Mouse (Mus musculus): ENCODE measurements around the gene Rarb. TPM values are rescaled to one million over a fixed set of nuclear protein-coding genes. Genes with fewer than 3 reads are reported as not detected.

Gene Rarb
- total RNA-seq, 2 experiments from 2014 or later: 6.1 to 6.8 TPM

DNA sequence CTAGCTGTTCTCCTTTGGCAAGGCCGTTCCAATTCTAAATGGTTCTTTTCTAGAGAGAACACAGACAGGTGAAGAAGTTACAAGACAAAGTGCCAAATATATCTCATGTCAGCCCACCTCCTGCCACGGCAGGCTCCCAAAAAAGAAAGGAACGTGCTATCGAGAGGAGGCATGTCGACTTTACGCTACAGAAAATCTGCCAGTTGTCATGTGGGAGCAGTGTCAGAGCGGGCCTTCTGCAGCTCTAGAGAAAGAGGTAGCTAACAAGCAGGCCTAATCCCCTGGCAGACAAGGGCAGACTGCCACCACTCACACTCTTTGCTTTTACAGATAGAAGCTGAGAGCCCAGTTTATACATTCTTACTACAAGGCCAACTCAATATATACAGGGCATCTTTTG, 219.7 kb downstream of the Rarb start:
- DNase-seq: no peak
- intact Hi-C loops (cut with DNase I): no loop called here

DNA sequence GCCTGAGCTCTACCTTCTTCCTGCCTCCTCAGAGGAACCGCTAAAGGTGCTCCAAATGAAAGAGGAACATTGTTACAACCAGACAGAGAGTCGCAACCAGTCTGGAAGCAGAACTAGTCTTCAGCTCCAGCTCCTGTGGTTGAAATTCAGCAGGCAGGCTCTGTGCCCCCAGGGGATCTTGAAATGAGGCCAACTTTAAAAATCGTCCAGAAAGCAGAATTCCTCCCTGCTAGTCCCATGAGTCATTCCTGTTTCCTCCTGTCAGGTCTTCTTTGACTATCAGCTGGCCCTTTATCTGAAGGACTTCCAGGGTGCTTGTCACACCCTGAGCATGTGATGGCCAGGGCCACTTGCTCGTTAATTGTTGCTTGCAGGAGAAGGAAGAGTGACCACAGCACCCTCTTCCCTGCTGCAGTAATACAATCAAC, 220.9 kb downstream of the Rarb start:
- intact Hi-C loops (cut with DNase I): no loop called here
- DNase-seq: no peak

DNA sequence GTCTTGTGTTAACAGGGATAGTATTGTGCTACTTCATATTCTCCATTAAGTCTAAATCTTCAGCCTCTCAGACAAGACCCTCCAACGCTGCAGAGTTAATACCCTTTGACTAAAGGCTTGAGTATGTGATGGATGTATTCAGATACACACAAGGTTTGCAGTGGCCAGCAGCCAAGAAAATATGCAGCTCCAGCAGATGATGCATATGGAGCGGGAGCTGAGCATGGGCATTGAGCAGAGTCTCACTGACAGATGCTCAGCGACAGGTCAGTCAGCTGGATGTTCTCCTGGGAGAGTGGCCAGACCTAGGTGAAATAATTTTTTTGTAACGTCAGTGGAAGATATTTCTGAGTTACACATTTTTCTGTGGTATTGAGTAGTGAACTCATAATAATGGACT, 229.8 kb downstream of the Rarb start:
- intact Hi-C loops (cut with DNase I): no loop called here
- DNase-seq: no peak

DNA sequence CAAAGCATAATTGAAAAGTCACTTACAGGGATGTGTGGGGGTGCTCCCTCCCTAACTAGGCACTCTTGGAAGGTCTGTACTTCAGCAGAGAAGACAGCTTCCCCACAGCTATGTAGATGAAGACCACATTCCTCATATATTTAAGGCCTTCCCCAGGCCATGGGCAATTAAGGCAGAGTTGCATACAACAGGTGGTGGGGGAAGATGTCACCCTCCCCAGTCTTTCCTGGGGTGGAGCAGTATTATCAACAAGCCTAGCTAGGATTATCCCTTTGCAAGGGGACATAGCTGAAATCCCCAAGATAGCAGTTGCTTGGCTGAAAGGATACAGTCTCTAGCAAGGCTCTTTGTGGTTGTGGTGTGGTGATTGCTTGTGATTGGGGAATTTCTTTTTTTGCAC, 240.9 kb downstream of the Rarb start:
- intact Hi-C loops (cut with DNase I): loop anchor here (5.0 kb wide), 1 partner anchor 141 kb away; no protein-coding TSS in a partner anchor
- no peak for DNase-seq

DNA sequence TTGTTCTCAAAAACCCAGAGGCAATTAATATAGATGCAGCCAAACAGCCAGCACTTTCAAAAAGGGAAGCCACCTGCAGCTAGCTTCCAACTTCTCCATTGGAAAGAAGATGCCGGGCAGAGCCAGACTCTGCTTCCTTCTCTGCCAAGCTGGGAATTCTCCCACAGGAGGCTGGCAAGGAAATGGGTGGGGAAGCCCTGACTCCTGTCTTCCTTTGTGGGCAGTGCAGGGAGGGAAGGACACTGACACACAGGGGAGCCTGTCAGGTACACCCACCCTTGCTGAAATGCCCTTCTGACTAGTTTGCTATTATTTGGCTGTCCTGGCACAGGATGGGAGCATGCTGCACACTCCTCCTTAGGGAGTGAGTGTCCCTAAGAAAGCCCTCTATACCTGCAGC, 241.9 kb downstream of the Rarb start:
- DNase-seq: no peak
- intact Hi-C loops (cut with DNase I): loop anchor here (5.0 kb wide), 1 partner anchor 140 kb away; no protein-coding TSS in a partner anchor

DNA sequence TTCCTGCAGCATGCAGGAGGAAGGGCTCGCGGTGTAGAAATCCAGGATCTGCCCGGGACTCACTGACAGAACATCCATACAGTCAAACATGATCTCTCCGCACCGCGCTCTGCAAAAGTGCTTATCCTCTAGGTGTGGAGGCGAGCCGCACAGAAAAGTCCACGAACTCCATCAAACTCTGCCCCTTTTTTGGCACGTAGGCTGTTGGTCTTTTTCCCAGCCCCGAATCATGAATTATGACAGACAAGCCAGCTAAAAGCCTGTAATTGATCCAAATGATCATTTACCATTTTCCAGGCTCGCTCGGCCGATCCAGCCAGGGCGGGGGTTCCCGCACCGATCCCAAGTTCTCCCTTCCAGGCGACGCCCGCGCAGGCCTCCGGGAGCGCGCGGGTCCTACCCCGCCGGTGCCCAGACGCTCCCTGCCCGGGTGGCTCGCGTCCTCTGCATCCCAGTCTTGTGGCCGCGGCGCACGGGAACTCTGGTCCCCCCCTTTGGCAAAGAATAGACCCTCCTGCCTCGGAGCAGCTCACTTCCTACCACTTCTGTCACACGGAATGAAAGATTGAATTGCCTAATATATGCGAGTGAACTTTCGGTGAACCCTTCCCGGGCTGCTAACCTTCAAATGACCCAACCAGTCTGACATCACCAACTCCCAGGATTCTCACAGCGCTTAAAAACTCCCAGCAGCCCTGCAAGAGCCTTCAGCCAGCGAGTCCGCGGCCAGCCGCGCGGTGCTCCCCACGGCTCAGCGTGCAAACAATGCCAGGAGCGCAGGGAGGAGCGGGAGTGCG, 243.8 kb downstream of the Rarb start:
- peak; percentile 74 to 75 for DNase-seq
- intact Hi-C loops (cut with DNase I): loop anchor here (5.0 kb wide), 1 partner anchor 138 kb away; no protein-coding TSS in a partner anchor

DNA sequence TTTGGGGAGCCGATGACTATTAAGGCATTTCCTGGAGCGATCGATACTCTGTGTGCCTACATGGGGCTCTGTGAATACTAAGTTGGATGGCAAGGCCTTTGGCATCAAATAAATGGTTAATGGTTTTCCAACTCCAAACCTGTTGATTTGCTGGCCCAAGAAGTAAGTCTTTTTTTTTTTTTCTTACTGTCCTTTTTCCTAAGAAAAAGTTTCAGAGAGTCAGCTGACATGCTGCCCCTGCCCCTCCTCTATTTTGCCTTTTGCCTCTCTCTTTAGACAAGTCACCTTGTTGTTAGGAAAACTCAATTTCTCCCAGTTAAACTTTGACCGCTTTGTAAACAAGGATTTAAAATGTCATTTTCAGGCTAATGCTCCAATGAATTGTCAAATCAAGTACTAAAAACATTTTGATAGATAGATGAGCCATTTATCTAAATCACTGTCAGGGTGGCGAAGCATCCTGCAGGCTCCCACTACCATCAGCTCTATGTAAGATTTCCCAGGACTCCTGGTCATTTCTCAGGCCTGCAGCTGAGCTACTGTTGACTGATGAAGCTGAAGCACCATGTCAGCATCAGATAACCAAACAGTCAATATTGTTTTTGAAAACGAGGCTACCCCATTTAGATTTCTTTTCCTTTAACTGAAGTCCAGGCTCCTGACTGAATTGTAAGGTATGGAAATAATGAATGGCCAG, 245.3 kb downstream of the Rarb start:
- intact Hi-C loops (cut with DNase I): no loop called here
- no peak for DNase-seq

DNA sequence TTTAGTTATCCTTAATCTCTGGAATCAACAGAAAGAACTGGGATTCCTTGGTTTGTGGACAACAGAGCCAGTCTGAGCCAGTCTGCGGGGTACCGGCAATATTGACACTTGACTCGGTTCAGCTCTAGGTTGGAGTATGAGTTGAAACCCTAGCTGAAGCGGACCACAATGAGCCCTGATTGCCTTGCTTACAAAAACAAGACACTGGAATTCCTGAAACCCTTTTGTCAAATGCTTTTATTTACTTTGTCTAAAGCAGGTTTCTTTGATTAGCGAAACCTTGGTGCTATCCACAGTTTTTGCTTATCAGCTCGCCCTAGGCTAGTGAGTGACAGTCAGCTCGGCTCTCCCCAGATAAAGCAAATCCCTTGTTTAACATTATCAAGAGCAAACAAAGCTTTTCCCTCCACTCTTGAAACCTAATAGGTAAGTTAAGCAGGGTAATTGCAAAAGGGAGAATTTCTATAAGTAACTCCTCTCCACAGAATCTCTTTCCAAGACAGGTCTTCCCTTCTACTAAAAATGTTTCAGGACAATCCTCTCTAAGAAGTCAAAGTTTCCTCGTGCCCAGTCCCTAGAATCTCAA, 246.1 kb downstream of the Rarb start:
- no peak for DNase-seq
- intact Hi-C loops (cut with DNase I): no loop called here

DNA sequence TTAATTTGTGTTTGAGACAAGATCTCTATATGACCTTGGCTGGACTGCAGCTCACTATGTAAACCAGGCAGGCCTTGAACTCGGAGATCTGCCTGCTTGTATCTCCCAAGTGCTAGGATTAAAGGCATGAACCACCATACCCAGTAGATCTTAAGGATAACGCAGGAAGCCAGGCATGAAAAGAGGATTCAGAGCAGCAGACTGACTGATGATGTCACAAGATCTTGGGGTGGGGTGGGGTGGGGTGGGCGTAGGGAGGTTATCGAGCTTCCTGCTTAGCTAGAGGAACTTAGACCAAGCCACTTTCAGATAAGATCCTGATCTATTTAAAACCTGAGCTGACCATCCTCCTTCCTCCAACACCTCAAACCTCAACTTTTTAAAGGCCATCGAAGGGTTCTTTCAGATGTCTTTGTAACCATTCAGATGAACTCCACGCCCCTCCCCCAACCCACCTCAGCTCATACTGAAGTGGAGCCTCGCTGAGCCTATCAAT, 249.4 kb downstream of the Rarb start:
- no peak for DNase-seq
- intact Hi-C loops (cut with DNase I): no loop called here

DNA sequence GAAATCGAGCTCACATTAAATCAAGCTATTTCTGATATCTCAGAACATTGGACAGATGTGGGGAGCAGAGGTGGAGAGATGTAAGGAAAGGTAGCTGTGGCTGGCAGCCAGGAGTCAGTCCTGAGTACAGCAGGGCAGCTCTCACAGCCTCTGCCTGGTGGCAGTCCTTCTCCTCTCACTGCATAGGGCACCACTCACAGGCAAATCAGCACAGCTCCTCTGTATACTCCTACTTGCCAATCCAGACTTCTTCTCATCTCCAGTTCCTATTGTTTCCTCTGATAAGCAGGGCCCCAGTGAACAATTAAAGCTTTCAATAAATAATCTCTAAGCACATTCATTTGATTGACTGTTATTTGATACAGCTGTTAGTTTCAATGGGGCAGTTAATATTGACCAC, 252.0 kb downstream of the Rarb start:
- intact Hi-C loops (cut with DNase I): no loop called here
- no peak for DNase-seq

DNA sequence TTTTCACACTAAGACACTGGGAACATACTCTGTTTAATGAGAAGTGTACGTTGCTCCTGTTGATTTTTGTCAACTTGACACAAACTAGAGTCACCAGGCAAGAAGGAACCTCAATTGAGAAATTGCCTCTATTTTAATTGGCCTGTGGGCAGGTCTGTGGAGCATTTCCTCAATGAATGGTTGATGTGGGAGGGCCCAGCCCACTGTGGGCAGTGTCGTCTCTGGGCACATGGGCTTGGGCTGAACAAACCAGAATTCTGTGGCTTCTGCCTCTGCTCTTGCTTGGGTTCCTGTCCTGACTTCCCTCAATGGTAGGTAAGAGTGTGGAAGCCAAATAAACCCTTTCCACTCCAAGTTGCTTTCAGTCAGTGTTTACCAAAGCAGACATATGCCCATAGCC, 255.0 kb downstream of the Rarb start:
- no peak for DNase-seq
- intact Hi-C loops (cut with DNase I): no loop called here

DNA sequence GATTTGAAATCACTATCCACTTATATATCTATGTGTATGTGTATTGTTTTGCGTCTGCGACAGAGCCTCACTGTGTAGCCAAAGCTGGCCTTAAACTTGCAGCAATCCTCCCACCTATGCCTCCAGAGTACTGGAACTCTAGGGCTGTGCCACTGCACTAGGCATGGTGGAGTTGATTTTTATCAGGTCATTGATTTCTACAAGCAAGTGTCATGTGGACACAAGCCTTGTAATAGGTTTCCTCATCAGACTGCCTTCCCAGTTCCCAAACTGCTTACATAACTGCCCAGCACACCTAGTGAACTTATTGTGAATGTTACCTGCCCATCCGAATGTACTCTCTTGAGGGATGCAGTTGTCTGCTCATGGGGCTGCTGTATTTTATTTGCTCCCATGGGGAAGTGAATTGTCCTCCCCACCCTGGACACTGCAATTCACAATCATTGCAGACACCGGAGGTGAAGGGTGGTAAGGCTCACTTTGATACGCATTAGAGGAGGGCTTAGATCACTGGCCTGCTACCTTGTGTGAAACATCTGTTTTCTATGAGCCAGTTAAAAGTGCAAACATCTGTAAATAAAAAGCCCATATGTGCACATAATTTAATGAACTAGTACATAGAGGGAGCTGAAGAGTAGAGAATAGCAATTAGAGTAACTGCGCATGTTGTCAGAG, 257.3 kb downstream of the Rarb start:
- DNase-seq: no peak
- intact Hi-C loops (cut with DNase I): no loop called here

DNA sequence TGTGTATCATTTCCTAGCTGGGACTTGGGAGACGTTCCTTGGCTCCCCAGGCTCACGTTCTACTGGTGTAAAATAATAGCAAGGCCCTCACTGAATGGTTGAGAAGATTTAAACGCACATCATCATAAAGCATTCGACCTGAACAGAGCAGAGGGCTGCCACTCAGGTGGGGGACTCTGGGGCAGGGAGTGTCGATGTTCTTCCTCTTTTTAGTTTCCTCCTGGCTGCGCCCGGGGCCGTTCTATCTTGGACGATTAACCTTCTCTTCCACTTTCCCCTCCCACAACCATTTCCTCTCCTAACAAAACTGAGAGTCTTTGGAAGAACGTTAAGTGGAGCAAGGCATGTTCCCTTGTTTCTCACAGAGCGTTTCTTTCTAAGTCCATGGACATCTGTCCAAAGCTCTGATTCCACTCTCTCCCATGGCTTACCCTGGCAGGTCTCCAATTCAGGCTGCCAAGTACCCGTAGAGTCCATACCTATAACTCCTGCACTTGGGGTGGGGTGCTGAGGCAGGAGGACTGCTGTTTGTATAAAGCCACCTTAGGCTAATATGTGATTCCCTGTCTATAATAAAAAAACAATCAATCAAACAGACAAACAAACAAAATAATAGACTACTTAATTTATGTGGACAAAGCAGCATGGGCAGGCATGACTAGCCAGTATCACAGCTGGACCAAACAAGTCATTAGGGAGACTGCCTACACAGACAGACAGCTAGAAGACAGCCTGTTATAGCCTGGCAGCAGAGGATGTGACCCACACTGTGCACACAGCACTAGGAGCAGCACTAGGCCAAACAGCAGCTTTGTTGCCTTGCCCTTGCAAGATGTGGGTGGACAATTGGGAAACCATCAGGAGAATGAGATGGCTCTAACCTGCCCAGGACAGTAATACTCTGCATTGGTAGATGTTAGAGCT, 259.4 kb downstream of the Rarb start:
- intact Hi-C loops (cut with DNase I): no loop called here
- DNase-seq: no peak

DNA sequence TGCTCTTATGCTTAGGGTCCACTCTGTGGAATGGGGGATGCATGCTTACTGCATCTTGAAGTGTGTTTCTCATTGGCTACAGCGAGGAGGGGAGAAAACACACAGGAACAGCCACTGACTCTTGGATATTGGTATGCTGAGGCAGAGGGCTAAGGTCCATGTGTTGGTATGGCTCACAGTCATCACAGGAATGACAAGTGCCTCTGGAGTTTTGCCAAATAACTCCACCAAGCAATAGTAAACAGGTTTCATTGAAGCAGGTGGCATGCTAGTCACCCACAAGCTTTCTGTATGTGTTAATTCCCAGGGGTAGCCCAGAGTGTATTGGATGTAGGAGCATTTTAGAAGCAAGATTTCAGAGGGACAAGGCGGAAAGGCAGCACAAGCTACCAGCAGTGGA, 260.9 kb downstream of the Rarb start:
- intact Hi-C loops (cut with DNase I): no loop called here
- no peak for DNase-seq

DNA sequence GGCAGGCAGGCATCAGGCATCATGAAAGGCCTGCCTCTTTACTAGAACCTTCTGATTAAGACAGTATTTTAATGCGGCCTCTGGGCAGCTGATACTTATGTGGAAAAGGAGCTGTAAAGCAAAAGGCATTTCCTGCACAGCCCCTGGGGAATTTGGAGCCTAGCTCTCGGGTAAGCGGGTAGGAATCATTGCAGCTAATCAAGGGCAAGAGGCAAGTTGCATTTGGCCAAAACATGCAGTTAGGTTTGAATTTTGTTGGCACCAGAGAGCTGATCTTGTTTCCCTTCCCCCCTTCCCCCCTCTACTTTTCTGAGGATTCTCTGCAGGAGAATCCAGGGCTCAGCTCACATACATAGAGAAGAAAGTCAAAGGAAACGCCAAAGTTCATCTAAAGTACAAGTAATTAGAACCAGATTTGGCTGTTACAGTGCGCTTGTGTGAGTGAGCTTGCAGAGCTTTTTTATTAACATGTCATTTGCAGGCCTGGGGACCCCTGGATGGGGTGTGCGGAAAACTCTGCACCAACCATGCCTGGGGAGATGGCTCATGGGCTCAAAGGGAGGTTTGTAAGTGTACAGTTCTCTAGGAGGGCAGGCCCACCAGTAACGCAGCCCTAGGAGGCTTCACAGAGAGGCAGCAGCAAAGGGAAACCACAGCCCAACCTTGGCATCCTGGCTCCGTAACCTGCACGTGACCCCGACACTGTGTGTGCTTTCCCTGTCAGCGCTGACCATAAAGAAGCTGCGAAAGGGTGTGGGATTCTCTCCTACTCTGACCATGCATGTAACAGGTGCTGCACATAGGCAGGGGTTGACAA, 264.1 kb downstream of the Rarb start:
- no peak for DNase-seq
- intact Hi-C loops (cut with DNase I): no loop called here

DNA sequence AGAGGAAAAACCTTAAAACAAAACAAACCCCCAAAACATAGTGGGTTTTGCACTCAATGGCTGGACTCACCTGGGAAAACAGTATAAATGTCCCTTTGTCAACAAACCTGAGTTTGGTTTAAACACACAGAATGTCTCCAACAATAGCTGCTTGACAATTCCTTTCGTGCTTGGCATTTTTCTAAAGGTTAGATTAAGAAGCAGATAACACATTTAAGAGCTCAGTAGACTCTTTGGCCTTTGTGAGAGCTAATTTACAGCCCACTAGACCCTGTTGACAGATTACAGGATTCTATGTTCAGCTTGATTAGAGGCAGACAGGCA, 264.7 kb downstream of the Rarb start:
- intact Hi-C loops (cut with DNase I): no loop called here
- no peak for DNase-seq

DNA sequence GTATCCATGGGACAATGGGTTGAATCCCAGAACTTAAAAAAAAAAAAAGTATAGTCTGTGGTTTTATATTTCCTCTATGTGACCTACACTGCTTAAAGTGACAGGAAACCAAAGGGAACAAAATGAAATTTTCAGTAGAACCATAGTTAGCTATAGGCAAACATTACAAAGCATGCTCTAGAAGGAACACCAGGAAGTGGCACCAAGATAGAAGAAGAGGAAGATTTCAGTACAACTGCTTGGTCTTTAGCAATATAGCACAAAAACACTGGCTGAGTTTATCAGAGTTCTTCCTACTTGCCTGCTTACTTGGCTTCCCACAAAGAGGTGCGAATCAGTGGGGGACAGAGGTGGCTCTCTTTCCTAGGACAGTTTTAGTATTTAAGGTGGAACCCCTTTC, 266.7 kb downstream of the Rarb start:
- no peak for DNase-seq
- intact Hi-C loops (cut with DNase I): no loop called here

DNA sequence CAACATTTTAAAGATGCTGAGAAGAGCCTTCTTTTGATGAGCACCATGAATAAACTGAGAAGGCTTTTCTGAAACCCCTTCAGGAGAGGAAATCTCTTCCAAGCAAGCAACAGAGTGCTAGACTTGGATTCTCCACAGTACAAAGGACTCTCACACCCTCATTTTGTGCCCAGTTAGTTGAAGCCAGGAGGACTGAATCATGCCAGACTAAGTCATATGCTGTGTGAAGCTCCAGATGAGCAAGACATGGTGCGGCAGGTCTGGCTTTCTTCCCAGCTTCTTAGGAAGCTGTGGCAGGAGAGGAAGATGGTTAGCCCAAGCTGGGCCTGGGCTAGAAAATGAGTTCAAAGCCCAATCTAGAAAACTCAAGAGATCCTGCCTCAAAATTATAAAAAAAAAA, 267.1 kb downstream of the Rarb start:
- no peak for DNase-seq
- intact Hi-C loops (cut with DNase I): no loop called here

DNA sequence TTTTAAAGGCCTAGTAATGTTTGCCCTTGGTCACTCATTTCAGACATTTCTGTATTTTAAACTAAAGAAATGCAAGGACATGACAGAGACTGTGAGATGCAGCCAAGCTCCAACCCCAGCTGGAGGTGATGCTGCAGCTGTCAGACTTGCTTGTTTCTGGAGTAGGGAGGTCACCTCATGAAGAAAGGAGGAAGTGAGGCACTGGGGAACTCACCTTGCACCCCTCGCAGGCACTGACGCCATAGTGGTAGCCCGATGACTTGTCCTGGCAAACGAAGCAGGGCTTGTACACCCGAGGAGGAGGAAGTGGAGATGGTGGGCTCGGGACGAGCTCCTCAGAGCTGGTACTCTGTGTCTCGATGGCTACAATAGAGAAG, 270.8 kb downstream of the Rarb start:
- intact Hi-C loops (cut with DNase I): no loop called here
- no peak for DNase-seq

All from gastrocnemius, postnatal 36 days (tissue).